Mouse (Mus musculus) R1 (cell line): Measurements from ENCODE around the gene St6galnac1.

Experiments used
- DNase-seq: peaks from one replicate; pipeline ENCODE4 v3.0.0-alpha.2; 2018; ENCODE audit warnings: low read depth, low spot score

Gene St6galnac1

DNA sequence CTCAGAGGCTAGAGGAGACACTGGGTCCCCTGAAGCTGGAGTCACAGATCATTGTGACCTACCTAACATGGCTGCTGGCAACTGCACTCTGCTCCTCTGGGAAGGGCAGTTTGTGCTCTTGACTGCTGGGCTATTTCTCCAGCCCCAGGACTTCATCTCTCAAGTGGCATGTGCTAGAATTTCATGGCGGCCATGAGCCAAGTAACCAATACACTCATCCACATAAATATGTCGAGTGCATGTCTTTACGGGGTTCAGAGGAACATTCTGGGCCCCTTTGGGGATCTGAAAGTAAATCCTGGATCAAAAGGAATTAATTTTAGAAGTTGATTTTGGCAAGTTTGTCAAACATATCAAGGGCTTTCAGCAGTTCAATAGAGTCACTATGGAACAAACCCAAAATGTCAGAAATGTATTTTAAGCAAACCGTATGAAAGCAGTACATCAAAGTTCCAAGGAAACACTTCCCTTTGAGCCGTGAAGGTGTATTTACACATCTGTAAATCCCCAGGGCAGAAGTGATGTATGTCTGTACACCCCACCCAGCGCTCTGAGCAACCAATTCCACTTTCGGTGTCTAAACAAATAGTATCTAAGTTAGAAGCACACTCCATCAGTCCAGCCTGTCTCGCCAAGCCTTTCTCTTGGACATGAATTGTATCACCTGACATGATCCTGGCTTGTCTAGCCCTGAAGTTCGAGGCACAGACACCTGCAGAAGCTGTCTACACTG, 45.9 kb downstream of the St6galnac1 start:
- no peak for DNase-seq

DNA sequence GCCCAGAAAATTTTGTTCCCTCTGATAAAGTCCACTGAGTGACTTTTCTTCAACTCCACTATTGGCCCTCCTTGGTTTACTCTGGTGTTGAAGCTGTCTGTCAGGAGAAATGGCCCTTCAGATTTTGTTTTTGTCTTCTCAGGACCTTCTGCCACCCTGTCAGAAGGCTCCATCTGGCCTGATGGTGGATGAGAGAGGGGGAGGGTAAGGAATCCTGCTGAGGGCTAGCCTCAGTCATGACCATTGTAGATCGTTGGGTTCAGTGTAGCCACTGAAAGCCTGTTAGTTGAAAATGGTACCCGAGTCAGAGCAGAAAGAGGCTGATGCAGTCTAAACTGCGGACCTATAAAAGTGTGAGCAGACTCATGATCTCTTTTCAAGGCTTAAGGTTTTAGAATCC, 49.2 kb downstream of the St6galnac1 start:
- no peak for DNase-seq

DNA sequence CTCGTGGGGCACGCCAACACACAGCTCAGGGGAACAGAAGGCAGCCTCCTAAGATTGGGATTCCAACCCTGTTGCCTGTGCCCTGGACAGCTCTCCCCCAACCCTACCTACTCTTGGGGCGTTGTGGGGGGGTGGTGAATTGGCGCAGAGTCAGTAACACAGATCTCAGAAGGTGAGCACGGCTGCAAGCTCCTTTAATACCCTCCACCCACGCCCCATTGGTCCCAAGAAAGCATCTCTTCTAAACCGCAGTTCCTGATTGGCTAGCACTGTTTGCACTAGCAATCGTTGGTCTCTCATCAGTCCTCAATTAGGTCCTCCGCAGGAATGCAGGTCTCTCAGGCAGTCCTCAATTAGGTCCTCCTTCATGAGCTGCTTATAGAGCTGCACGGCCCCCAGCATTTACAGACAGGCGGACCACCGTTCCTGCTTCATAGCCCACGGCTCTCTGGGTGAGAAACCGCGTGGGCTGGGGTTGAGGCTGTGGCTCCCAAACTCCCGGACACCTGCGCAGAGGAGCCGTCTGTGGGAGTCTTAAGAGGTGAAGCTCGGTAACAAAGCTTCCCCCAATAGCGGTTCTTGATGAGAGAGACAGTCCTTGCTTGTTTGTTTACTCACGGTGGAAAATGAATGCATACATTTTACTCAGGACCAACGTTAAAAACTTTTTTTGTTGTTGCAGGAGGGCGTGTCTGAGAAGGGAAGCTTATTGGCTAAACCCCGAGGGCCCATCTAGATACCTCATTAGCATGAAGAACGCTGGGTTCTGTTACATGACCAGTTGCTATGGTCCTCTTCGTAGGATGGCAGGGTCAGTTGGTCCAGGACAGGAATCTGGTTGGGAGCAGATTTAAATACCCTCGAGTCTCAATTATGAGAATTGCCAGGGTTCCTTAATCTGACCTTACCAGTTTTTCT, 50.0 kb downstream of the St6galnac1 start:
- DNase-seq, result peak; percentile 99

DNA sequence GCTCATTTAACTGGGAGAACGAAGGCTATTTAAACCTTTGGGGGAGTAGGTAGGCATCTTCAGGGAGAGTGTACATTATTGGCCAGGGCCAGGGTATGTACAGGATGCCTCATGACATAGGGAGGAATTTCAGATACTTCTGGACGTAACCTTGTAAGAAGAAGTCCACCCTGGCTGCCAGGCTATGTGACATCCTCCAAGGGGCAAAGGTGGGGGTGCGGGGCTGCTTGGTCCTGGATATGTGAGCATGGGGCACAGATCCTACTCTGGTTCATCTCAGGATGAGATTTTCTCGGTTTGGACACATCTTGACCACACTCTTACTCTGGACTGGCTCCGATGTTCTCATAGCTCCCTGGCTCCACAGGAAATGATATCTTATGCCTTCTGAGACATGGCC, 52.2 kb downstream of the St6galnac1 start:
- no peak for DNase-seq

DNA sequence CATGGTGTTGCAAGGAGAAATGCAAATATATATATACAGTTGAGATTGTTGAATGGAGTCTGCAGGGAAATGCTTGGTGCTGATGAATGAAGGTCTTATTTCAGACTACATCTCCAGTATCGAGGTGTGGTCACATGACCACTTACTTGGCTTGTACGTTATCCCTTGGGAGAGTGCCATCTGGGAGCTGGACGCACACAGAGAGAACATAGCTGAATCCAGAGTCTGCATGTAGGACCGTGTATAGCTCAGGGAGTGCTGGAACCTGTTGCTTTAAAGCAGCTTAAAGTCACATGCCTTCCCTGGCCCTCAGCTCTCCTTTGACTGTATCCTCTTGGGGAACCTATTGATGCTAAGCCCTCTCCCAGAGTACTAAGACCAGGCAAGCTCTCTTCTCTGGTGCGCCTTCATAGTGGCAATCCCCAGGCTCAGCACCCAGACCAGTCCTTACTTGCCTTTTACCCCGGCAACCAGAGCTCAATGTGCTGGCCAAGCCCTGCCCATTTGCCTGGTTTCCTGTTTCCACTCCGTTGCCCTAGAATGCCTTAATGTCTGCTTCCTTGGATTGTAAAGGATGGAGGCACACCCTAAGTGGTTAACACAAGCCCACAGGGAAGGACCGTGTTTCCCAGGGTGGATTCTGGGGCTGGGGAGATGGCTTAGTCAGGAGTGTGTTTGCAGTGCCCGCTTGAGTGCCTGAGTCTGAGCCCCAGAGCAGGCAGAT, 53.6 kb downstream of the St6galnac1 start:
- peak; percentile 53 for DNase-seq

DNA sequence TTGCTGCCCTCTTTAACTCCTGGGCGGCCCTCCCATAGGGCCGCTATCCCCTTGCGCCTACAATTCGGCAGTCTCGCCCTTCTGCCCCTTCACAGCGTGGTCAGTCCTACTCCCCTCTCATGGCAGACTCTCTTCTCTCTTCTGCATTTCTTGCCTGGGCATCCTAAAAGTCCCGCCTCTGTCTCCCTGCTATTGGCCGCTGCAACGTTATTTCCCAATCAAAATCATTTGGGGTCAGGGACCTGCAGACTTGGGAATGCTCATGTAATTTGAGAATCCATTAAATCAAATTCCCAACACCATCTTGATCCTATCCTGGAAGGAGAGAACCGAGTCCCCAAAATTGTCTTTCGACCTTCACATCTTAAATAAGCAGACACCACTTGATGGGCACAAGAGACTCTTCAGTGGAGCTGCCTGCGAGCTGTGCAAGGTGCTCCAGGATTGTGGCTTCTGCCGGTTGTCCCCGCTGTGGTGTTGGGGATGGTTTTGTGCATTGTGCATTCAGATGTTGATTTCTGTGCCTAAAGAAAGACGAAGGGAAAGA, 54.9 kb downstream of the St6galnac1 start:
- DNase-seq, result peak; percentile 90
